Mouse (Mus musculus): ENCODE data around the gene Olfr1219. TPM values are rescaled to one million over a fixed set of nuclear protein-coding genes. Genes with fewer than 3 reads are reported as not detected.

The Olfr1219 gene
- polyA plus RNA-seq (2016; fragmentation: Nextera tagmentation; extraction: Ambion mirVana) = not detected in 2 replicates

- 65% methylated on average over 1 of the region's 1 CpGs for WGBS
- ATAC-seq (ENCODE audit: insufficient number of reproducible peaks, insufficient read depth, low FRiP score, low TSS enrichment) = no peak
These were observed at the start of gene Olfr1219 for GRCm38 (mm10) chr2:89083413-89083812. TSS of gene Olfr1219 (minus strand) at chr2:89083513.

GRCm38 (mm10) chr2:89132954-89133353 is 49.6 kb upstream of the Olfr1219 start, which contains the start of gene Olfr1222:
TSS of gene Olfr1222 (minus strand) at chr2:89133054.
- no peak within 1 kb of the TSS for H3K4me3 ChIP-seq
- H3K4me1 ChIP-seq = no peaks in the 10 kb centered on the region
- no peaks in the 10 kb centered on the region for H3K27me3 ChIP-seq
- ATAC-seq (ENCODE audit: insufficient number of reproducible peaks, insufficient read depth, low FRiP score, low TSS enrichment) = no peak
- no peaks in the 10 kb centered on the region for H3K9me3 ChIP-seq
- WGBS = 73% methylated on average over 3 of the region's 3 CpGs
- H3K36me3 ChIP-seq = no peaks in the 10 kb centered on the region
- H3K4me2 ChIP-seq (replicated peaks) = no peak within 1 kb of the TSS
- H3K9ac ChIP-seq = no peak within 1 kb of the TSS
- H3K27ac ChIP-seq = no peak within 1 kb of the TSS

More at GRCm38 (mm10) chr2:89083413-89083812, at the start of gene Olfr1219:
- Histone ChIP-seq H3K9ac (no peak within 1 kb of the TSS), H3K36me3 (no peaks in the 10 kb centered on the region), H3K27me3 (no peaks in the 10 kb centered on the region), H3K4me2 (replicated peaks) (no peak within 1 kb of the TSS), H3K9me3 (no peaks in the 10 kb centered on the region), H3K4me3 (no peak within 1 kb of the TSS), H3K27ac (no peak within 1 kb of the TSS), H3K4me1 (no peaks in the 10 kb centered on the region)

- no peak for ATAC-seq (ENCODE audit: insufficient number of reproducible peaks, insufficient read depth, low FRiP score, low TSS enrichment)
- Histone ChIP-seq H3K27me3 (no peaks in the 10 kb centered on the region), H3K9me3 (no peaks in the 10 kb centered on the region), H3K27ac (no peak within 1 kb of the TSS), H3K4me2 (replicated peaks) (no peak within 1 kb of the TSS), H3K4me3 (no peak within 1 kb of the TSS), H3K9ac (no peak within 1 kb of the TSS), H3K36me3 (no peaks in the 10 kb centered on the region), H3K4me1 (no peaks in the 10 kb centered on the region)
- 84% methylated on average over 2 of the region's 2 CpGs for WGBS
These were observed 33.9 kb upstream of the Olfr1219 start, which contains the start of gene Olfr1221 for GRCm38 (mm10) chr2:89117183-89117582. TSS of gene Olfr1221 (minus strand) at chr2:89117283.

- ATAC-seq (ENCODE audit: insufficient number of reproducible peaks, insufficient read depth, low FRiP score, low TSS enrichment) = no peak
- WGBS = 81% methylated on average over 3 of the region's 3 CpGs
- H3K4me1 ChIP-seq = no peaks in the 10 kb centered on the region
- H3K27ac ChIP-seq = no peak within 1 kb of the TSS
- H3K9me3 ChIP-seq = no peaks in the 10 kb centered on the region
- H3K4me2 ChIP-seq (replicated peaks) = no peak within 1 kb of the TSS
- no peaks in the 10 kb centered on the region for H3K27me3 ChIP-seq
- H3K9ac ChIP-seq = no peak within 1 kb of the TSS
- H3K4me3 ChIP-seq = no peak within 1 kb of the TSS
- H3K36me3 ChIP-seq = no peaks in the 10 kb centered on the region
These were observed 23.4 kb upstream of the Olfr1219 start, which contains the start of gene Olfr1220 for GRCm38 (mm10) chr2:89106735-89107134. TSS of gene Olfr1220 (minus strand) at chr2:89106835.

GRCm38 (mm10) chr2:89105651-89106050 is 22.3 kb upstream of the Olfr1219 start:
- H3K27ac ChIP-seq = no peak overlapping the region
- H3K36me3 ChIP-seq = no peaks in the 10 kb centered on the region
- H3K4me2 ChIP-seq (replicated peaks) = no peak overlapping the region
- H3K27me3 ChIP-seq = no peaks in the 10 kb centered on the region
- H3K4me3 ChIP-seq = no peak overlapping the region
- no peaks in the 10 kb centered on the region for H3K4me1 ChIP-seq
- no peaks in the 10 kb centered on the region for H3K9me3 ChIP-seq
- H3K9ac ChIP-seq = no peak overlapping the region
- ATAC-seq (ENCODE audit: insufficient number of reproducible peaks, insufficient read depth, low FRiP score, low TSS enrichment) = no peak

- Histone ChIP-seq H3K27ac (no peak overlapping the region), H3K4me1 (no peaks in the 10 kb centered on the region), H3K4me2 (replicated peaks) (no peak overlapping the region), H3K9me3 (no peaks in the 10 kb centered on the region), H3K9ac (no peak overlapping the region), H3K36me3 (no peaks in the 10 kb centered on the region), H3K27me3 (no peaks in the 10 kb centered on the region), H3K4me3 (no peak overlapping the region)
- 96% methylated on average over 1 of the region's 1 CpGs for WGBS
- no peak for ATAC-seq (ENCODE audit: insufficient number of reproducible peaks, insufficient read depth, low FRiP score, low TSS enrichment)
These were observed 10.5 kb upstream of the Olfr1219 start for GRCm38 (mm10) chr2:89093848-89094247.

- no peak overlapping the region for H3K9ac ChIP-seq
- no peaks in the 10 kb centered on the region for H3K27me3 ChIP-seq
- H3K9me3 ChIP-seq = no peaks in the 10 kb centered on the region
- H3K36me3 ChIP-seq = no peaks in the 10 kb centered on the region
- H3K4me1 ChIP-seq = no peaks in the 10 kb centered on the region
- no peak for ATAC-seq (ENCODE audit: insufficient number of reproducible peaks, insufficient read depth, low FRiP score, low TSS enrichment)
- H3K4me2 ChIP-seq (replicated peaks) = no peak overlapping the region
- H3K4me3 ChIP-seq = no peak overlapping the region
- no peak overlapping the region for H3K27ac ChIP-seq
These were observed 1.8 kb downstream of the Olfr1219 start for GRCm38 (mm10) chr2:89081487-89081886.

GRCm38 (mm10) chr2:89061087-89061486 is 22.2 kb downstream of the Olfr1219 start, which contains the start of gene Olfr1218:
TSS of gene Olfr1218 (minus strand) at chr2:89061187.
- no peaks in the 10 kb centered on the region for H3K4me1 ChIP-seq
- no peaks in the 10 kb centered on the region for H3K36me3 ChIP-seq
- H3K4me3 ChIP-seq = no peak within 1 kb of the TSS
- H3K27me3 ChIP-seq = no peaks in the 10 kb centered on the region
- no peaks in the 10 kb centered on the region for H3K9me3 ChIP-seq
- H3K27ac ChIP-seq = no peak within 1 kb of the TSS
- no peak for ATAC-seq (ENCODE audit: insufficient number of reproducible peaks, insufficient read depth, low FRiP score, low TSS enrichment)
- H3K9ac ChIP-seq = no peak within 1 kb of the TSS
- no peak within 1 kb of the TSS for H3K4me2 ChIP-seq (replicated peaks)

GRCm38 (mm10) chr2:89031965-89032364 is 51.3 kb downstream of the Olfr1219 start, which contains the start of gene Olfr1217:
TSS of gene Olfr1217 (minus strand) at chr2:89032065.
- Histone ChIP-seq H3K4me3 (no peak within 1 kb of the TSS), H3K4me2 (replicated peaks) (no peak within 1 kb of the TSS), H3K36me3 (no peaks in the 10 kb centered on the region), H3K27me3 (no peaks in the 10 kb centered on the region), H3K9me3 (no peaks in the 10 kb centered on the region), H3K9ac (no peak within 1 kb of the TSS), H3K27ac (no peak within 1 kb of the TSS), H3K4me1 (no peaks in the 10 kb centered on the region)
- WGBS = 70% methylated on average over 2 of the region's 2 CpGs
- no peak for ATAC-seq (ENCODE audit: insufficient number of reproducible peaks, insufficient read depth, low FRiP score, low TSS enrichment)

Other genes starting within 250 kb of the Olfr1219 start
- gene Olfr1204, start 234.2 kb downstream of the Olfr1219 start, polyA plus RNA-seq (2016; fragmentation: Nextera tagmentation; extraction: Ambion mirVana) = not detected in 2 replicates
- gene Olfr1206, start 220.3 kb downstream of the Olfr1219 start, polyA plus RNA-seq (2016; fragmentation: Nextera tagmentation; extraction: Ambion mirVana) = not detected in 2 replicates
- not detected in 2 replicates for gene Olfr1208, start 181.2 kb downstream of the Olfr1219 start, polyA plus RNA-seq (2016; fragmentation: Nextera tagmentation; extraction: Ambion mirVana)
- not detected in 2 replicates for gene Olfr1209, start 168.4 kb downstream of the Olfr1219 start, polyA plus RNA-seq (2016; fragmentation: Nextera tagmentation; extraction: Ambion mirVana)
- gene Olfr1211, start 145.4 kb downstream of the Olfr1219 start, polyA plus RNA-seq (2016; fragmentation: Nextera tagmentation; extraction: Ambion mirVana) = not detected in 2 replicates
- not detected in 2 replicates for gene Olfr1212, start 129.5 kb downstream of the Olfr1219 start, polyA plus RNA-seq (2016; fragmentation: Nextera tagmentation; extraction: Ambion mirVana)
- gene Gm13762, start 103.2 kb downstream of the Olfr1219 start, polyA plus RNA-seq (2016; fragmentation: Nextera tagmentation; extraction: Ambion mirVana) = not detected in 2 replicates
- not detected in 2 replicates for gene Olfr1214, start 90.9 kb downstream of the Olfr1219 start, polyA plus RNA-seq (2016; fragmentation: Nextera tagmentation; extraction: Ambion mirVana)
- not detected in 2 replicates for gene Olfr1215, start 76.5 kb downstream of the Olfr1219 start, polyA plus RNA-seq (2016; fragmentation: Nextera tagmentation; extraction: Ambion mirVana)
- not detected in 2 replicates for gene Olfr1216, start 65.2 kb downstream of the Olfr1219 start, polyA plus RNA-seq (2016; fragmentation: Nextera tagmentation; extraction: Ambion mirVana)
- not detected in 2 replicates for gene Olfr1217, start 51.4 kb downstream of the Olfr1219 start, polyA plus RNA-seq (2016; fragmentation: Nextera tagmentation; extraction: Ambion mirVana)
- not detected in 2 replicates for gene Olfr1218, start 22.3 kb downstream of the Olfr1219 start, polyA plus RNA-seq (2016; fragmentation: Nextera tagmentation; extraction: Ambion mirVana)
- 0.04 TPM in 1 of 2 replicates, not detected in the other for gene Olfr1220, start 23.3 kb upstream of the Olfr1219 start, polyA plus RNA-seq (2016; fragmentation: Nextera tagmentation; extraction: Ambion mirVana)
- gene Olfr1221, start 33.8 kb upstream of the Olfr1219 start, polyA plus RNA-seq (2016; fragmentation: Nextera tagmentation; extraction: Ambion mirVana) = not detected in 2 replicates
- not detected in 2 replicates for gene Olfr1222, start 49.5 kb upstream of the Olfr1219 start, polyA plus RNA-seq (2016; fragmentation: Nextera tagmentation; extraction: Ambion mirVana)
- not detected in 2 replicates for gene Olfr1223, start 68.0 kb upstream of the Olfr1219 start, polyA plus RNA-seq (2016; fragmentation: Nextera tagmentation; extraction: Ambion mirVana)
- gene Olfr1224-ps1, start 80.6 kb upstream of the Olfr1219 start, polyA plus RNA-seq (2016; fragmentation: Nextera tagmentation; extraction: Ambion mirVana) = not detected in 2 replicates
- not detected in 2 replicates for gene Olfr1225, start 91.2 kb upstream of the Olfr1219 start, polyA plus RNA-seq (2016; fragmentation: Nextera tagmentation; extraction: Ambion mirVana)
- gene Olfr1226, start 116.5 kb upstream of the Olfr1219 start, polyA plus RNA-seq (2016; fragmentation: Nextera tagmentation; extraction: Ambion mirVana) = not detected in 2 replicates
- not detected in 2 replicates for gene Olfr1228, start 170.5 kb upstream of the Olfr1219 start, polyA plus RNA-seq (2016; fragmentation: Nextera tagmentation; extraction: Ambion mirVana)
- gene Olfr1229, start 204.5 kb upstream of the Olfr1219 start, polyA plus RNA-seq (2016; fragmentation: Nextera tagmentation; extraction: Ambion mirVana) = not detected in 2 replicates
- gene Olfr1230, start 213.8 kb upstream of the Olfr1219 start, polyA plus RNA-seq (2016; fragmentation: Nextera tagmentation; extraction: Ambion mirVana) = not detected in 2 replicates
- not detected in 2 replicates for gene Olfr1231, start 223.6 kb upstream of the Olfr1219 start, polyA plus RNA-seq (2016; fragmentation: Nextera tagmentation; extraction: Ambion mirVana)
- not detected in 2 replicates for gene Olfr1232, start 246.2 kb upstream of the Olfr1219 start, polyA plus RNA-seq (2016; fragmentation: Nextera tagmentation; extraction: Ambion mirVana)